In genomic region chr4:47303340-47303998, GRCm38 (mm10) we compare ENCODE assay signal across 11 mouse cellular contexts. TPM values are rescaled to one million over a fixed set of nuclear protein-coding genes. Genes with fewer than 3 reads are reported as not detected.
DNase-seq lines count a peak whose midpoint lies in the region; ATAC-seq lines count a peak whose summit lies in the region.
"Had no signal": no experiment of that assay in that cellular context is flagged by ENCODE, and none has a peak within 500 bp of the region (broad histone marks: within the 10 kb centered on the region; RNA-seq: fewer than 3 reads in every experiment).

No protein-coding gene starts in this region.

- H3K4me2 ChIP-seq in embryonic facial prominence, embryonic 12.5 days (replicated peaks), result no peak overlapping the region
- H3K4me2 ChIP-seq in midbrain, embryonic 15.5 days, result no peak overlapping the region
- H3K4me2 ChIP-seq in midbrain, embryonic 11.5 days, result no peak overlapping the region
- H3K4me2 ChIP-seq: forebrain, embryonic 15.5 days had no signal

- no peaks in the 10 kb centered on the region for H3K36me3 ChIP-seq in embryonic facial prominence, embryonic 12.5 days
- no peaks in the 10 kb centered on the region for H3K36me3 ChIP-seq in embryonic facial prominence, embryonic 10.5 days (replicated peaks)
- no peaks in the 10 kb centered on the region for H3K36me3 ChIP-seq in midbrain, embryonic 15.5 days (replicated peaks)
- H3K36me3 ChIP-seq in midbrain, embryonic 11.5 days (ENCODE audit: control insufficient read depth, insufficient read depth, low read length), result no peaks in the 10 kb centered on the region
- H3K36me3 ChIP-seq: forebrain, embryonic 15.5 days had no signal

- H3K9ac ChIP-seq in embryonic facial prominence, embryonic 12.5 days, result no peak overlapping the region
- H3K9ac ChIP-seq in midbrain, embryonic 15.5 days, result no peak overlapping the region
- H3K9ac ChIP-seq in midbrain, embryonic 11.5 days (ENCODE audit: low read length), result no peak overlapping the region
- H3K9ac ChIP-seq: forebrain, embryonic 15.5 days had no signal

- H3K27me3 ChIP-seq in embryonic facial prominence, embryonic 12.5 days, result no peaks in the 10 kb centered on the region
- H3K27me3 ChIP-seq in embryonic facial prominence, embryonic 10.5 days (replicated peaks; ENCODE audit: low read depth, poor library complexity, severe bottlenecking), result no peaks in the 10 kb centered on the region
- H3K27me3 ChIP-seq in midbrain, embryonic 15.5 days (replicated peaks), result no peaks in the 10 kb centered on the region
- H3K27me3 ChIP-seq in midbrain, embryonic 11.5 days (ENCODE audit: control insufficient read depth, insufficient read depth, low read length), result no peaks in the 10 kb centered on the region
- H3K27me3 ChIP-seq: forebrain, embryonic 15.5 days had no signal

- peak; percentile 64; the same call in 1 of the 2 replicates for ATAC-seq in embryonic facial prominence, embryonic 12.5 days (ENCODE audit: insufficient number of reproducible peaks, insufficient read depth, low FRiP score, low TSS enrichment)
- peak; percentile 92 for ATAC-seq in megakaryocyte, adult 5-6 weeks (ENCODE audit: poor library complexity, severe bottlenecking)
- no peak for ATAC-seq in midbrain, embryonic 15.5 days (replicated peaks)
- no peak for ATAC-seq in midbrain, embryonic 11.5 days (ENCODE audit: low FRiP score)
- ATAC-seq: forebrain, embryonic 15.5 days; intestine, postnatal 0 days had no signal

- H3K27ac ChIP-seq in embryonic facial prominence, embryonic 12.5 days, result no peak overlapping the region
- no peak overlapping the region for H3K27ac ChIP-seq in embryonic facial prominence, embryonic 10.5 days (replicated peaks)
- H3K27ac ChIP-seq in midbrain, embryonic 15.5 days, result no peak overlapping the region
- no peak overlapping the region for H3K27ac ChIP-seq in midbrain, embryonic 11.5 days (ENCODE audit: low read depth, low read length)
- H3K27ac ChIP-seq: forebrain, embryonic 15.5 days had no signal

- peaks cover 5% of the 10 kb centered on the region; the same call in 1 of the 2 replicates for H3K9me3 ChIP-seq in embryonic facial prominence, embryonic 12.5 days
- 0 out of 2 replicates have a peak, but pooled peaks cover 6% of the 10 kb centered on the region for H3K9me3 ChIP-seq in embryonic facial prominence, embryonic 10.5 days
- 0 out of 2 replicates have a peak, but pooled peaks cover 4% of the 10 kb centered on the region for H3K9me3 ChIP-seq in midbrain, embryonic 15.5 days
- no peaks in the 10 kb centered on the region; the same call in 1 of the 2 replicates for H3K9me3 ChIP-seq in midbrain, embryonic 11.5 days (ENCODE audit: control insufficient read depth, low read length)

- no peak overlapping the region for H3K4me3 ChIP-seq in embryonic facial prominence, embryonic 12.5 days
- H3K4me3 ChIP-seq in embryonic facial prominence, embryonic 10.5 days, result no peak overlapping the region
- H3K4me3 ChIP-seq in midbrain, embryonic 15.5 days, result no peak overlapping the region
- no peak overlapping the region for H3K4me3 ChIP-seq in midbrain, embryonic 11.5 days (ENCODE audit: low read depth, low read length)
- H3K4me3 ChIP-seq: forebrain, embryonic 15.5 days had no signal

- no peak for DNase-seq in embryonic facial prominence, embryonic 10.5 days (ENCODE audit: low spot score)
- peak; percentile 57 for DNase-seq in thymus, postnatal 0 days (ENCODE audit: low spot score)
- no peak for DNase-seq in thymus, postnatal 10 days (ENCODE audit: low spot score in 2 of 2)
- DNase-seq in midbrain, embryonic 11.5 days (ENCODE audit: low spot score, missing footprints), result no peak
- no peak for DNase-seq in retina, postnatal 1 day
- DNase-seq: cerebellum, postnatal 25 days had no signal

- H3K4me1 ChIP-seq in embryonic facial prominence, embryonic 12.5 days, result no peaks in the 10 kb centered on the region
- peaks cover 8% of the 10 kb centered on the region; the same call in 1 of the 2 replicates for H3K4me1 ChIP-seq in embryonic facial prominence, embryonic 10.5 days
- H3K4me1 ChIP-seq in midbrain, embryonic 15.5 days, result no peaks in the 10 kb centered on the region
- H3K4me1 ChIP-seq in midbrain, embryonic 11.5 days (ENCODE audit: control insufficient read depth, insufficient read depth, low read length), result no peaks in the 10 kb centered on the region
- H3K4me1 ChIP-seq: forebrain, embryonic 15.5 days had no signal

- 50% methylated on average over 5 of the region's 5 CpGs for WGBS in embryonic facial prominence, embryonic 12.5 days
- WGBS in embryonic facial prominence, embryonic 10.5 days, result 72% methylated on average over 5 of the region's 5 CpGs
- WGBS in midbrain, embryonic 15.5 days, result 81% methylated on average over 5 of the region's 5 CpGs
- WGBS in midbrain, embryonic 11.5 days, result 86% methylated on average over 5 of the region's 5 CpGs

RNA-seq across cellular contexts. Expression of gene Tgfbr1, which starts 49.6 kb away (rescaled TPM):
- polyA plus RNA-seq in embryonic facial prominence, embryonic 12.5 days (2016; fragmentation: Nextera tagmentation; extraction: Ambion mirVana), result 78.6 and 84.2 TPM in 2 replicates
- 95.0 and 101 TPM in 2 replicates for polyA plus RNA-seq in embryonic facial prominence, embryonic 10.5 days (2016; fragmentation: Nextera tagmentation; extraction: Ambion mirVana)
- polyA plus RNA-seq in thymus, postnatal 0 days (2015; fragmentation: Nextera tagmentation; extraction: Ambion mirVana), result 25.7 and 26.6 TPM in 2 replicates
- 22.9 and 25.3 TPM in 2 replicates for total RNA-seq in megakaryocyte, adult 5-6 weeks (2015)
- total RNA-seq in megakaryocyte, adult 5-6 weeks (2017), result 27.8 and 32.9 TPM in 2 replicates
- 36.4 and 37.5 TPM in 2 replicates for polyA plus RNA-seq in midbrain, embryonic 15.5 days (2015; fragmentation: Nextera tagmentation; extraction: Ambion mirVana)
- polyA plus RNA-seq in midbrain, embryonic 11.5 days (2014; fragmentation: Nextera tagmentation; extraction: Ambion mirVana), result 121 and 133 TPM in 2 replicates

Comparison
In these comparisons a context has a peak if more than half of its experiments do, and no peak if none do; other contexts are left out.
1. ATAC-seq: peak in embryonic facial prominence, embryonic 12.5 days (single experiment) and megakaryocyte, adult 5-6 weeks (single experiment); none in midbrain, embryonic 15.5 days (single experiment) and midbrain, embryonic 11.5 days (single experiment).